Mouse (Mus musculus) heart, postnatal 14 days (tissue): ENCODE results near the gene Srcin1. TPM values are rescaled to one million over a fixed set of nuclear protein-coding genes. Genes with fewer than 3 reads are reported as not detected.

Source experiments
- DNase-seq, 2 experiments: peaks; one replicate each; pipeline ENCODE4 v3.0.0; 2021 to 2022
- intact Hi-C: fragments of 180-260 bp; cut with DNase I; formaldehyde crosslinking; loops from one replicate; pipeline ENCODE4 v1.15.1; 2025
- total RNA-seq, 2 experiments: library from RNA; stranded (reverse); gene quantifications; 2 replicates each; pipeline ENCODE4 v1.2.3; 2021

Srcin1 gene
- total RNA-seq, 2 experiments from 2014 or later: 0.29 to 0.34 TPM

DNA sequence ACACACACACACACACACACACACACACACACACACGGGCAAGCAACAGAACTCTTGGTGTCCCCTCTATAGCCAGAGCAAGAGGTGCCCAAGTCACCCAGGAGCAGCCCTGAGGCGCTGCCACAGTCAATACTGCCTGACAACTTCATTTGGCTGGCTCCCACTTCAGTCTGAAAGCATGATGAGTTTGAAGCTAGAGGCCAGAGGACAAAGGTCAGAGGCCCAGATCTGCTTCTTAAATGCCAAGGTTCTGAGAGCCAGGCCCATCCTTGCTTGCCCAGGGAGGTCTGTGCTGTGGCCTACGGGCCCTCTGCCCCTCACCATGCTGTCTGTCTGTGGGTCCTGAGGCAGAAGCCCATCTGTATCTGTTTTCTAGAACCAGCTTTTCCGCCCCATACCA, 18.1 kb downstream of the Srcin1 start:
- no peak for DNase-seq
- intact Hi-C loops: no loop called here

DNA sequence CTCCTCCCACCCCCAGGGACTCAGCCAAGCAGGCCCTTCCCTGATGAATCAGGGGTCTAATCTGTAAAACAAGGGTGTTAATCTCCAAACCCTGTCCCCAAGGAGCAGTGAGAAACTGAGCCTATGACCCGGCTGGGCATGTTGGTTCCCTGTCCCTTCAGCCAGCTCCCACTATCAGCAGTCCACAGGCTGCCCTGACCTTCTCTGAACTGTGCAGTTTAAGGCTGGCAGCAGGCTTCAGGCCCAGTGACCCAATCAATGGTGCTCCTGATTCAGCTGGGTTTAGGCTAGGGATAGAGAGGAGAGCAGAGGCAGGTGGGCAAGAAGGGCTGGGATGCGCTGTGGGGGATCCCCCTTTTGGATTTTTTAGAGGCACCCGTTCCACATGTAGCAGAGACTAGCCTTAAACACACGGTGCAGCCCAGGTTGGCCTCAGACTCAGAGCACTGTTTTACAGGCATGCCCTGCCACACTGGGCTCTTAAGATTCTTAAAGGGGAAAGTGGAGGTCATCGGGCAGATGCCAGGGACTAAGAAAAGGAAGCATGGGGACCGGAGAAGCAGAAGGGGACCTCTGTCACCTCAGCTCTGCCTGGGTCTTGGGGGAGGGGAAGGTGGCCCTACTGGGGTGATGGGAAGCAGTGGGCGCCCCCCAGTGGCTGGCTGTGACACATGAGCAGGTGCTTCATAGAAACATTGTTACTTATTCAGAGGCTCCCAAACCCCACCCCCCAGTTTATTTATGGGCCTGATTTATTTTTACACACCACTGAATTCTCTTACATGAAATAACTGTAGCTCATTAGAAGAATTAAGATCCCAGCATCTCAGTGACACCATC, 19.2 kb downstream of the Srcin1 start:
- peak; percentile 72 to 79 for DNase-seq
- intact Hi-C loops: no loop called here

DNA sequence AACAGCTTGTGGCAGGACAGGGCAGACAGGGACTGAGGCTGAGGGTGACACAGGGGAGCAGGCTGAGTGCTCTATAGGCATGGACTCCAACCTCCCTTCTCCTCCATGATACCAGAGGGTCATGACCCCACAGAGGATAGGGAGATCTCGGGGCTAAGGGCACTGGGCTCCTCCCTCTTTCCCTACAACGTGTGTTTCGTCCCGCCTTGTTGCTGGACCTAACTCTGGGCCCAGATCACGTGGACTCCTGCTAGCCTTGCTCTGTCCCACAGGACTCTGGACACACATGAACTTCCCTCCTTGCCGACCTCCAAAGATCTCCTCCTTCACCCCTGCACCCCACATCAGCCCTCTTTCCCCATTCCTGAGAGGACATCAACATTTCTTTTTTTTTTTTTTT, 20.8 kb downstream of the Srcin1 start:
- intact Hi-C loops: no loop called here
- DNase-seq: no peak

DNA sequence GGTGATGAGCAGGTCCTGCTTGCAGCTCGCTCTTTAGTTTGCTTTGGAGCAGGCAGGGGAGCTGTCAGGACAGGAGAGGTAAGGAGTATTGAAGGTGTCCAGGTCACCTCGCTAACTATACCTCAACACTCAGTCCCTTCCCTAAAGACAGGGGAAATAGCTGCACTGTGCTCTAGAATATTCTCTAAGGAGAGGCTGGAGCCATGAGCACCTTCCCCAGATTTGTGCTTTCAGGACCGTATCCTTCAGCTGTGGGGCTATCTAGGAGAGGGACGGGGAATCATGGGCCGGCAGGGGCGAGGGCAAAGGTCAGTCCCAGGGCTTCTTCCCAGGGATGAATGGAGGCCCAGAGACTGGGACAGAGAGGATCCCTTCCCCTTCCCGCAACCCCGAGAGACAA, 23.8 kb downstream of the Srcin1 start:
- DNase-seq: no peak
- intact Hi-C loops: no loop called here

DNA sequence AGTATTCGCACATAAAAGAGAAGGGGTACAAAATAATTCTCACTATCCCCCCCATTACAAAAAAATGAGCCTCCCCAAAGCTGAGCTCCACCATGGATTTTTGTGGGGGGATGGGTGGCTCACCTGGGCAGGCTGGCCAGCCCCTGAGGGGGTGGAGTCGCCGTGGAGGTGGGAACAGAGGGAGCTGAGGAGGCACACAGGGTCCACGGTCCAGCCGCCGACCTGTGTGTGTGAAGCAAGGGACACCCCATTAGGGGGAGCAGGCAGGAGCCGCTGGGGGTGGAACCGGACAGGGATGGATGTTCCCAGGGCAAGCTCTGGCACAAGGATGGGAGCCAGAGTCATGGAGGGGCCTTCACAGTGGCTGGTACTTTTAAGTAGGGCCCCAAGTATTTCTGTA, 27.2 kb downstream of the Srcin1 start:
- no peak for DNase-seq
- intact Hi-C loops: no loop called here

DNA sequence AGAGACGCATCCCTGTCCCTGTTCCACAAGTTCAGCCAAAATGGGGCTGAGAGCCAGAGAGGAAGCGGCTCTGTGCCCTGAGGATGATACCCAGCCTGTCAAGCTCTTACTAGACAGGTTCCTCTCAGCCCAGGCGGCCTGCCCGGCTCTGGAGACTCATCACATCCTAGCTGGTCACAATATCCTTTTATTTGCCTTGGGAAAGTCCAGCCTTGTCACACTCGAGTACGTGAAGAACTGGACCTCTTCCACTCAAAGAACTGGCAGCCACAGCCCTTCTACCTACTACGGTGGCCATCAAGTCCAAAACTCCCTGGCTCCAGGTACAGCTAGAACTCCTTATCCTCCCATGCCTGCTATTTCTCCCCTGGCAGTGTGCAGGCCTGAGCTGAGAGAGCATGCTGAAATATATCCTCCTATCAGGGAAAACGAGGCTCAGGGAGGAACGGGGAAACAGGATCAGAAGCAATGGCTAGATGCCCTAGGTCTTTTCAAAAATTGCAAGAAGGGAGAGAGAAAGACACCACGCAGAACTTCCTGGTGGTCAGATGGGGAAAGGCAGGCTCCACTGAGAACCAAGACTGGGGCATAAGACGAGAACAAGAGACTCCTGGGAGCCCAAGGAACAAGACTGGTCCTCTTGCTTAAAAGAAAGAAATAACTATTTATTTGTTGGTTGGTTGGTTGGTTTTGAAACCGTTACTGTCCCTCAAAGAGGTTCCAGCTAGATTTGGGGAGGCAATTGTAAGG, 27.9 kb downstream of the Srcin1 start:
- no peak for DNase-seq
- intact Hi-C loops: no loop called here

DNA sequence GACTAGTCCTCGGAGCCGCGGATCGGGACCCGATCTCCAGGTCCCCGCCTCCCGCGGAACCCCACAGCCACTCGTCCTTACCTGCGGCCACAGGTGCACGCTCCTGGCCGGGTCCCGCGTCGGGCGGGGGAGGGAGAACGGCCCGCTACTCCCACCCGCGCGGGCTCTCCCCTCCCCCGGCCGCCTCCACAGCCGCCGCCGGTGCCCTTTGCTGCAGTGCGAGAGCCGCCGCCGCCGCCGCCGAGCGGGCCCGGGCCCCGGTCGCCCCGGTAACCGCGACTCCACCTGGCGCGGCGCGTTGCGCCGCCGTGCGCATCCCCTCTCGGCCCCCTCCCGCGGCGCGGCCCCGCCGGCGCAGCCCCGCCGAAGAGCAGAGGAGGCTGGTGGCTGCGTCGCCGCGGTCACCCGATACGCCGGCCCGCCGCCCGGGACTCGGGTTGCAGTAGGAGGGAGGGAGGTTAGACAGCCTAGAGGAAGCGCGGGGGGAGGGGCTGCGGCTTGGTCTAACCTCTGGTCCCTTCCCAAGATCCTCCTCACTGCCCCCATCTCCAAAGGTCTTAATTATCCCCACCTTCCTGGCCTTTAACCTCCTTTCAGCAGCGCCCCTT, 29.1 kb downstream of the Srcin1 start:
- peak; percentile 38 to 42 for DNase-seq
- intact Hi-C loops: no loop called here

DNA sequence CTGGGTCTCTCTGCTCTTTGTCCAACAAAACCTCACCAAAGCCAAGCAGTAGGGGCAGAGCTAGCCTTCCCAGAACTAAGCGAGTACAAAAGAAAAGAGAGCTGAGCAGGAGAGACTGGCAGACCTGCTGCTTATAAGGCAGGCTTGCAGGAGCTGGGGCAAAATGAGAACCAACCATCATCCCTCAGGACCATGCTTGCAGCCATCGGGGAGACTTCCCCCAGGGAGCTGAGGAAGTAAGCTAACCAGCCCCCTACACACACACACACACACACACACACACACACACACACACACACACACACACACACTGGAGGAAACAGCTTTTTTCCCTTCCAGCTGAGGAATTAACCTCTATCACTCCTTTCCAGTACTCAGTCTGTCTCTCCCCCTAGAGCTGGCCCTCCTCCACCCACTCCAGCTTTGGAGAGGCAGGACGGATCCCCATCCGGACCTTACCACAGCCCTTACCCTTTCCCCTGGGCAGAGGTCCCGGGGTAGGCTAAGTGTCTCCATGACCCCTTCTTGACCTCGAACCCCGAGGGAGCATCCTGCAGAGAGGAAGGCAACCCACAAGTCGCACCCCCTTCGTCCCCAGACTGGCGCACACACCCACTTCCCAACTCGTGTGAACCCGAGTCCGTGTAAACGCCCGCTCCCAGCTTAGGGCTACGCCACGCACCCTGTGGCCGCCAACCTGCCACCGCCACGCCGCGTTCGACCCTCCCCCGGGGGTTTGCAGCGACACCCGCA, 30.0 kb downstream of the Srcin1 start:
- no peak for DNase-seq
- intact Hi-C loops: no loop called here

DNA sequence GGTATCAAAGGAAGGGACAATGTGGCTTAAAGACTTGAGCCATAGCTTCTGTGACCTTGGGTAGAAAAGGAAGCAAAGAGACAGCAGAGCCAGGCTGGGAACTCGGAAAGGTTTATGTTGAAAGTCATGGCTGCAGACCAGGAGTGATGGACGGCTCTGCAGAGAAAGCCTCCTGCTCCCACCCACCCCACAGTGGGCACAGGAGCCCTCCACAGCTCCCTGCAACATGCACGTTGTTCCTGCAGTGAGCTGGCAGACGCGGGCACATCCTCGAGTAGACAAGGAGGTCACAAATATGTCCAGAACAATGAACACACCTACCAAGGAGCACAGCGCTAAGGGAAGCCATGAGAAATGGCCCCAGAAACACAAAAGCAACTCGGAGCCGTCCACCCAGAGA, 32.1 kb downstream of the Srcin1 start:
- intact Hi-C loops: no loop called here
- no peak for DNase-seq

DNA sequence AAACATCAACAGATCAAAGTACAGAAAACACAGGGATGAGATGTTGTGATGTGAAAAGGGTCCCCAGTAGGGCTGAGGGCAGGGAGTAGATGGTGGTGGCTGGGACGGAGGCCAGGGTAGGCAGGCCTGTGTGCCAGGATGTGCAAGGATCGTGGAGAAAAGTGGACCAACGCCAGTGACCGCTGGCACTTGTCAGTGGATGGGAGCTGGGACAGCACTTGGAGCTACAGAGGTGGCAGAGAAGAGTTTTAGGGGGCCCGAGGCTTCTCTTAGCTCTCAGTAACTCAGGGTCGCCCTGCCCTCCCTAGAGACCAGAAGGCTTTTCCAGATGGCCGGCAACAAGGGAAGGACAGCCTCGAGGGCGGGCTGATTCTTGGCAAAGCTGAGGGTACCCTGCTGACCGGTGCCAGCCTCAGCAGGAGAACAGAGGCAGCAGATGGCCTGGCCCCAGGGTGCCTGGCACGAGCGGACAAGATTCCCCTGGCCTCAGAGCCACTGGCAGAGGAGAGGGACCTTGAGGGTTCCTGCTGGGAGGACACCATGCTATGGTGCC, 32.7 kb downstream of the Srcin1 start:
- intact Hi-C loops: no loop called here
- peak; percentile 40 to 50 for DNase-seq

DNA sequence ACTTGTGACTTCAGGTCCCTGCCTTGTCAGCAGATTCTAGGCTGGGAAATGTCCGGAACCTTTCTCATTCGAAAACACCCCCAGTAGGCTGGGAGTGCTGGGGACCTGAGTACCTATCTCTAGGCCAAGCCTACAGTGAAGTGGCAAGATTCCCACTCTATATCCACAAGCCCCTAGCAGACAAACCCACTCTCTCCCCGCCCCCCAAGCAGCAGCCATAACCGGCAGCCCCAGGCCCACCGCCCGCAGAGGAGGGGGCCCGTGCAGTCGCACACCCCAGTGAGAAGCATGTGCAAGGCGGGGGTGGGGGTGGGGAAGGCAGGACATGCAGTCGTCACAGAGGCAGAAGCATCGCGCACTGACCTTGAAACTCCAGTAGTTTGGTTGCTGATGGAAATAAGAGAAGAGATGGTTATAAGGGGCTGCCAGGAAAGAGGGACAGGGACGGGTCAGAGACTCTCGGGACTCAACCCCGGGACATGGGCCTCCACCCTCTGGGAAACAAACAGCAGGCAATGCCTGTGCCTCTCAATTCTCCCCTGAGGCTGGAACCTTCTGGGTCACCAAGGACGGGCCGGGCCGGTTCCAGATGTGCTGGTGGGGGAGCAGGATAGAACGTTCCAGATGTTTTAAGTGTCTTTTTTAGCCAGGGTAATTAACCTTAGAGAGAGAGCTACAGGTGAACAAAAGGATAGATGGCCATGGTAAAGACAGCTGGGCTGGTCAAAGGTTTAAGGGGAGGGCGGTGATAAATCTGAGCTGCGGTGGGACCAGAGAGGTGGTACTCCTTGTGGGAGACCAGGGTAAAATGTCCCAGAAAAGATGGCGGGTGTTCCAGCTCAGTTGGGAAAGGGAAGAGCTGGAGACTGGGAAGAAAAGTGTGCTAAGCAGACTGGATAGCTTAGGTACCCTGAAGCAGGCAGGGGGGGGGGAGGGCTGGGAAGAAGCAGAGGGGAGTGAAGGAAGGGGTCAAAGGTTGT, 33.5 kb downstream of the Srcin1 start:
- DNase-seq: no peak
- intact Hi-C loops: no loop called here

DNA sequence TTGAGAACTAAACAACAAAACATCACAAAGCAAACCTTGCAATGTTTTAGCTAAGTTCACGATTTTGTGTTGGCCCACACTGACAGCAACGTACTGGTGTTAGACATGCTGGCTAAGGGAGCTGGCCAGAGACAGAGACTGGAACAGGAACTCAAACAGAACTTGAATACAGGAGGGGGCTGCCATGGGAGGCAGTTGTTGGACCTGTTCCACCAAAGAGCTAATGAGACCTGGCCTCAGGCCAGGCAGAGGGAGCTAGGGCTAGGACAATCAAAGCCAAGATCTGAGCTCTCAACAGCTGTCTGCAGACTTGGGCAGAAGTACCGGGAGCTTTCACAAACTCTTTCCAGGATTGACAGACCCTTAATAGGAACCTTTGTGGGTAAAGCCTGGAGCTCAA, 35.4 kb downstream of the Srcin1 start:
- no peak for DNase-seq
- intact Hi-C loops: no loop called here

DNA sequence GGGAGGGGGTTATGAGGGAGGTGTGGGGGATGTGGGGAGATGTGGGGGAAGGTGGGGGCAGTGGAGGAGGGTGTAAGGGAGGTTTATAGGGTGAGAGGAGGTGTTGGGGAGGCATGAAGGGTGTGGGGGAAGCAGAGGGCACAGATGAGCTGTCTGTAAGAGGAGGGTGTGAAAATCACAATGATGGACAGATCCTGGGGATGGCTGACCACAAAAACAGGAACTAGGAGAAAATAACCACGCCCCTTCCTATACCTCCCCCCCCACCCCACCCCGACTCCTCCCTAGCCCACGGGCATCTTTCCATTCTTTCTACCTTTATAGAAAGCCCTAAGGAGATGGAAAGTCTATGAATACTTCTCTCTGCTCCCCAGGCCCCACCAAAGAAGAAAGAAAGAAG, 35.9 kb downstream of the Srcin1 start:
- no peak for DNase-seq

DNA sequence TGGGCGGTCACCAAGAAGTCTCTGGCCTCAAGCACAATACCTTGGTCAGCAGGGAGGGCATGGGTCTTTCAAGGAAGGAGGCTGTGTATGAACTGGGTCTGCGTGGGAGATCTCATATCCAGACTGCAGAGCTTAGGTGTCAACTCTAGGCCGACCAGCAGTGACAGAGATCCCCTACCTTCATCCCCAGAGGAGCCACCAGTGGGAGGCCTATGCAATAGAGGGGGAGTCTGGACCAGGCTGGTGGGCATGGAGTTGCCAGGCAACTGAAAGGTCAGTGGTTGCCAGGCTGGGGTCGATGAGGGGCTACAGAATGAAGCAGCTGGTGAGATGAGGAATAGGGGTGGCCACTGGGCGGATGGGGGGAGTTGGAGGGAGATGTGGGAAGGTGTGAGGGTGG, 36.4 kb downstream of the Srcin1 start:
- DNase-seq: no peak
- intact Hi-C loops: no loop called here

More for the DNA sequence above, 35.9 kb downstream of the Srcin1 start:
- intact Hi-C loops: no loop called here

DNA sequence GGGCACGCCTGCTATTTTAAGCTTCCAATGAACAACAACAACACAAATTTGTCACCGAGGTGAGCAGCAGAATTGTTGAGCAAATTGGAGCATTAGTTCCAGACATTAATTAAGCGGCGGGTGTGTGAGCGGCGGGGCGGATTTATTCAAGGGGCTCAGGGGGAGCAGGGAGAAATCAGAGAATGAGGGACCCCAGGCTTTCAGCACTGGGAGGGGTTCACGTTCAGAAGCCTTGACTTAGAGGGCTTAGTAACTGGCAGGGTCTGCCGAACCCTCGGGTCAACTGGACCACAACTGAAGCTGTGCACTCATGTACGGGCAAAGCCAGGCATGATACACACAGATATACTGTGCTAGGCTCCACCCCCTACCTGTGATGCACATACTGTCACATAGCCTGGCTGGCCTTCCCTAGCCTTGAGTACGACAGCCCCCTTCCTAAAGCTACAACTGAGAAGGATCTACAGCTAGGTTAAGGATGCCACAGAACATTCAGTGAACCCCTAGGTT, 38.4 kb downstream of the Srcin1 start:
- DNase-seq: no peak
- intact Hi-C loops: no loop called here

DNA sequence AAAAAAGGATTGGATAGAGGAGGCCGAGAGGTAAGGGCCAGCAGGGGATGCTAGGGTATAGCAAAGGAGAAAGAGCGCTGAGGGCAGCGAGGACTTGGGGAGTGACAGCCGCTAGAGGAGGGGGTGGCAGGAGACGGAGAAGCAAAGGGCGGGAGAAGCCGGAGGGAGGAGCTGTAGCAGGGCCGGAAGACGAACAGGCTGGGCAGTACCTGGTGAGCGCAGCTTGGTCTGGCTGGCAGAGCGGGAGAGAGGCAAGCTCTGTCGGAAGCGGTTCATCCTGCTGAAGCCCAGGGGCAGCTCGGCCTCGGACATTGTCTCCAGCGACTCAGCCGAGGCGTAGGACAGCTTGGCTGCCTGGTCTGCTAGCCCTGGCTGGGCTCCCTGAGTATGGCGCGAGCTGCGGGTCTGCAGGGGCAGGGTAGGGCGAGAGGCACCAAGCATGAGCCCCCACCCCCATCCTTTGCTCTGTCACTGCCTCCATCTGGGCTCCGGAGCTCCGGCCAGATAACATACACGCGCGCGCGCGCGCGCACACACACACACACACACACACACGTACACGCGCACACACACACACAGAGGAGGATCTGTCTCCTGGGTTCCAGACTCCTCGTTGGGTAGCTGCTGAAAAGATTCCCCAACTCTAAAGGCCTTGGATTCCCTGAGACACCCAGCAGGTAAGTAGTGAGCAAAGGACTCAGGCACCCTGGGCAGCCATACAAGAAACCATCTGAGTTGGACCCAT, 39.0 kb downstream of the Srcin1 start:
- intact Hi-C loops: no loop called here
- no peak for DNase-seq

DNA sequence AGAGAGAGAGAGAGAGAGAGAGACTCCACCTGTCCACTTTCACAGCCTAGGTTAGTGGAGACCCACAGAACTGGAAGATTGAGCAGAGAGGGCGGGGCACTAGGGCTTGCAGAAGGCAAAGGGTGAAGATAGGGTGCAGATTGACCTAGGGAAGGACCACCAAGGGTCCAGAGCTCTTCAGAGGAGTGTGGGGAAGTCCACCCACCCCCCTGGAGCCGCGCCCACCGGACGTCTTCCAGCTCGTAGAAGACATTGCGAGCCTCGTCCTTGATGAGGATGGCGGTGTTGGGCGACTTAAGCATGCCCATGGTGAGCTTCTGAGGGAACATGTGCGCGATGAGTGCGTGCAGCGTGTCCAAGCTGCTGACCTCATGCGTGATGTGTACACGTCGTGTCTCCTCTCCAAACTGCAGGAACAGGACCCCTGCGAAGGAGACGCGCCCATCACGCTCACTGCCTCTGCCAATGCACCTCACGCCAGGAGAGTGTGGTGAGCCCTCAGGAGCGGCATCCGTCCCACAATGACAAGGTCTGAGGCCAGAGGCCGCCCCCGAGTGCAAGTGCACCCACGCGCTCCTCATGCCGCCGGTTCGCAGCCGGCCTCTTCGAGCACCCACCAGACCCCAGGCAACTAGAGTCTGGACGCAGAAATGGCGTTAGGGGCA, 39.8 kb downstream of the Srcin1 start:
- DNase-seq: no peak
- intact Hi-C loops: no loop called here

DNA sequence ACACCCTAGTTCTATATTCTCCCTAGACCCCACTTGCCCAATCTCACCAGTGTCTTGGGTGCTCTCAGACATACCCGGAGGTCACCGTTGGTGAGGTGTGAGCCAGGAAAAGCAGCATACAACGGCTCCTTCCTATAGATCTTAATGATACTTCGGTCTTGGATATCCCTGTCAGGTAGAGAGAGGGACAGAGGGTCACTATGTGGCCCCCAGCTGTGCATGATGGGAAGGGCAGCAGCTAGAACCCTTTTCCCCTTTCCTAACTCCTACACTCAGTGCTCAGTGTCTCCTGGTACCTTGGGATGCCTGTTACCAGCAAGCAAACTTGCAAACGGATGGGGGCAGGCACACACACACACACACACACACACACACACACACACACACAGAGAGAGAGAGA, 40.3 kb downstream of the Srcin1 start:
- no peak for DNase-seq
- intact Hi-C loops: no loop called here
